Mouse (Mus musculus) 416B (cell line): ENCODE measurements around the gene Prdm16.

Experiments
- DNase-seq: peaks from one replicate; pipeline ENCODE4 v3.0.0; 2011; ENCODE audit warnings: low read depth

The Prdm16 gene

DNA sequence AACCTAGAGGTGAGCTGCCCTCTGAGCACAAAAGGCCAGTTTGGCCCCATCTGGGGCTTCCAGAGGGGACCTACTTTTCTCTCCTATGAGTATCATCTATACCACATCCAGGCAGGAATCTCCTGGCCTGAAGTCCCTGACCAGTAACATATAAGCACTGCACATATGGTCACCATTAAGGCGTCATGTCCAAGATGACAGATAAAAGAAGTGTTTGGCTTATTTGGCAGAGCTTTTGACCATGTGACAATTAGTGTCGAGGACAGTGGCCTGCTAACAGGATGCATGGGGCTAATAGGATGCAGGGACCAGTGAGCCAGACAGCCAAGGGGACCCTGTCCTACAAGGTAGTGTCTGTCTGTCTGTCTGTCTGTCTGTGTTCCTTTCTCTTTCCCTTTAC lies 250.8 kb downstream of the Prdm16 start:
- no peak for DNase-seq

DNA sequence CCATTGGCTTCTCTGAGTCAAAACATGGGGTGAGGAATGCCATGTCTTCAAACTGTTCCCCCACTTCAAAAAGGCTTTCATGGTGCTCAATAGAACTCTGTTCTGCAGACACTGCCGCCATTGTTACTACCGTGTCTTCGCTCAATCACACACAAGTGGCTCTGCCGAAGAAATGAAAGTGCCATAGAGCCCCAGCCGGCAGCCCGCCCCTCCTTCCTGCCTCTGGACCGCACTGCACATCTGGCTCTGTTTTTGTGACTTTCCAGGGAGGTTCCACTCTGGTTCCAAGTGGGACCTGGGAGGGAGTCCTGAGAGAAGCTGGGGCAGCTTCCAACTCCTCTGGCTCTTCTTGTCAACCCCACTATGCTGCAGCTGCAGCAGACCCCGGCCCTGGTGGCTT lies 251.5 kb downstream of the Prdm16 start:
- no peak for DNase-seq

GRCm38 (mm10) chr4:154378876-154379275 lies 257.8 kb downstream of the Prdm16 start:
- DNase-seq, result no peak

- no peak for DNase-seq
Observed at GRCm38 (mm10) chr4:154375939-154376625, 260.6 kb downstream of the Prdm16 start.

DNA sequence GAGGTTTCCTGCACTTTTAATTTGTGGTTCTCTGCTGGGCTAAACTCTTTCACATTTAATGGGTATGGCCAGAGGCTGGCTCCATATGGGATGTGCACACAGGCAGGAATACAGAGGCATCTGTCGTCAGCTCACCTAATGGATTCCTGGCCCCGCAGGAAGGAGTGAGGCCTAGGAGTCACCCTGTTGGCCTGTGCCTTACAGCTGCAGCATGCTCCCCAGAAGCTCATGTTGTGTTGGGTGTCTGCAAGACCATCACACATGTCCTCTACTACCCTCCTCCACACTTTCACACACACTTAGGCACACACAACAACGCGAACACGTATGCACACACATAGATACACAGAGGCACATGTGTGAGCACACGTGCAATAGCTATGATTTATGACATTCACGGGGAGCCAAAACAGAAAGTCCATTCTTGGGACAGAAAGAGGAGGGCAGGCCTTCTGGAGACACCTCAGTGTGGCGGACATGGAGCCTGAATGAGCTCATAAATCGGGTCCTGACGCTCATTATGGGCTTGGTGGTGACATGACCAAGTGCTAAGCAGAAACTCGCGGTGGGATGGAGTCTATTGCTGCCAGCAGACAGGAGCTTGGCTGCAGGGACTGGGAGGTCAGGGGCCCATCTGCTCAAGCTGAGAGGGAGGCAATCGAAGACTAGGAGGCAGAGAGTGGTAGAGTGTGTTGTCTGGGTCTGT lies 265.0 kb downstream of the Prdm16 start:
- DNase-seq, result no peak

- no peak for DNase-seq
Observed at GRCm38 (mm10) chr4:154370841-154371240, 265.8 kb downstream of the Prdm16 start.

DNA sequence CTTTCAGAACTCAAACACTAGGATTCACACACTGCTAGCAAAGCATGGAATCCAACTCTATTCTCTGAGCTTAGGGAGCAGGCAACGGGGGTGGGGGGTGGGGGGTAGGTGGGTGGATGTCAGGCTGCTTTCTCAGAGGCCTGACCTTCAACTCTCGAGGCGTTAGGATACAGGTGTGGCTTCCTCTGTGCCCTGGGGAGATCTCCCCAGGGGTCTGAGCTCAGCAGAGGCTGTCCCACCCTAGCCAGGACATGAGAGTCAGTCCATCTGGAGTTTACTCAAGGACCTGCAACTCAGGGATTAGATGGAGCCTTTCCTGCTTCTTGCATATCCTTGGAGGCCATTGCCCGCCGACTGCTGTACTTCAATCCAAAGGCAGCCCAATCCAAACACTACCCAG lies 267.6 kb downstream of the Prdm16 start:
- DNase-seq, result no peak

DNA sequence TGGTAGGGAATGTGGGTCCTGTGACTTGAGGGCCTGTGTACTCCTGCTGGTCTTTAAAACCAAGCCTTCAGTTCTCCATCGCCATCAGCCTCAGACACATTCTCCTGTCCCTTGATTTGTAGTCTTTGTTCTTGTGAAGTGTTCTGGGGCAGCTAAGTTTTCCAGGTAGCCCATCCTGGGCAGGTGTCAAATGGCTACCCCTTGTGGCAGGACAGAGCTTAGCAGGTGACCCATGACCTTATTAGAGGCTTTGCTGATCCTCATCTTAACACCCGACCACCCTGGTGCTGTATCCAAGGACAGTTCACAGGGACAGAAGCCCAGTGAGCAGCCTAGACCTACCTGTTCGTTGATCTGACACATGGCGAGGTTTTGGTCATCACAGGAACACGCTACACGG lies 269.8 kb downstream of the Prdm16 start:
- no peak for DNase-seq

GRCm38 (mm10) chr4:154364752-154365151 lies 271.9 kb downstream of the Prdm16 start:
- DNase-seq, result no peak

- DNase-seq, result no peak
Observed at GRCm38 (mm10) chr4:154360850-154361249, 275.8 kb downstream of the Prdm16 start.

DNA sequence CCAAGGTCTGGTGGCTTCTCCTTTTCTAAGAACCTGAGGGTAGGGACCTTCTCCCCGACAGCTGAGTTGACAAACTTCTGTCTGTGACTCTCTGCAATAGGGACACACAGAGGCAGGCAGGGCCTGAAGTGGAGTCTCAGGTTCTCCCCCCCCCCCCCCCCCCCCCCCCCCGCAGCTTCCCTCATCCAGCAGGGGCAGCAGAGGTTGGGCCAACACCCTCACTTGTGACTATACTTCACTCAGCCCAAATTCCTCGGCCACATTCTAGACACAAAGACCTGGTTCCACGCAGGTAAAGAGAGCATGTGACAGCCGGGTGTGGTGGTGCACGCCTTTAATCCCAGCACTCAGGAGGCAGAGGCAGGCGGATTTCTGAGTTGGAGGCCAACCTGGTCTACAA lies 276.2 kb downstream of the Prdm16 start:
- no peak for DNase-seq

GRCm38 (mm10) chr4:154359762-154360300 lies 276.8 kb downstream of the Prdm16 start:
- no peak for DNase-seq

GRCm38 (mm10) chr4:154358816-154359215 lies 277.9 kb downstream of the Prdm16 start:
- DNase-seq, result no peak

- no peak for DNase-seq
Observed at GRCm38 (mm10) chr4:154358370-154358769, 278.3 kb downstream of the Prdm16 start.

DNA sequence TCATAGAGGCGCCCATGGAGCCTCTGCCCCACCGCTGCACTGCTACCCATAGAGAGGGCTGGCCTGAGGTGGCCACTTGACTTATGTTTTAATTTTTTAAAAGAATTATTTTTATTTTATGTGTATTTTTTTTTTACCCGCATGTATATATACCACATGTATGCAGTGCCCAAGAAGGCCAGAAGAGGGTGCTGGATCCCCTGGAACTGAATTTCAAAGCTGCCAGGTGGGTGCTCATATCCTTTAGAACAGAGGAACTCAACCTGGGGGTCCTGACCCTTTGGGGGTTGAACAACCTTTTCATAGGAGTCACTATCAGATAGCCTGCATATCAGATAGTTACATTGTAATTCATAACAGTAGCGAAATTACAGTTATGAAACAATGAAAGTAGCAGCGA lies 281.3 kb downstream of the Prdm16 start:
- DNase-seq, result no peak

GRCm38 (mm10) chr4:154352246-154352645 lies 284.4 kb downstream of the Prdm16 start:
- no peak for DNase-seq

DNA sequence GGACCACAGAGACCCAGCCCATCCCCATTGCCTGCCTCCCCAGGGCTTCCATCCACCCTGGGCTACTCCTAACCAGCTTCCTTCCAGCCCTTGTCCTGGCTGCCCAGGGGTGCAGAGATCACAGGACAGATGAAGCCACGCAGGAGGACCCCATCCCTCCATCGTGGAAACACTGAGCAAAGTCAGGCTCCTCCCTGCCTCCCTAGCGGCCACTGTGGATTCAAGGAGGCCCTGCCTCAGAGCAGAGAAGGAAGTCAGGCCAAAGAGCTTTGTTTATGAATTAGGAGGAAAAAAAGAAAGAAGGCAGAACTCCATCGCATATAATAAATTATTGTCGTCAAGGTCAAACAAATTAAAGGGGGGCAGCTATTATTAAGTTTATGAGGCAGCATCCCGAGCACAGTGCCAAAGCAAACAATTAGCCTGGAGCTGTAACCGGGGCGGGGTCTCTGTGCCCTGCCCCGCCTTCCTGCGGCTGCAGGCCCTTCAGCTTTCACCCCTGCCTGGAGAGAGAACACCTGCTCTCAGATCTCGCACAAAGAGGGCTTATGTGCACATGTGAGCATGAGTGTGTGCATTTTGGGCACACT lies 288.4 kb downstream of the Prdm16 start:
- DNase-seq, result no peak

- DNase-seq, result no peak
Observed at GRCm38 (mm10) chr4:154346731-154347522, 289.7 kb downstream of the Prdm16 start.

GRCm38 (mm10) chr4:154336650-154337049 lies 300.0 kb downstream of the Prdm16 start:
- no peak for DNase-seq

DNA sequence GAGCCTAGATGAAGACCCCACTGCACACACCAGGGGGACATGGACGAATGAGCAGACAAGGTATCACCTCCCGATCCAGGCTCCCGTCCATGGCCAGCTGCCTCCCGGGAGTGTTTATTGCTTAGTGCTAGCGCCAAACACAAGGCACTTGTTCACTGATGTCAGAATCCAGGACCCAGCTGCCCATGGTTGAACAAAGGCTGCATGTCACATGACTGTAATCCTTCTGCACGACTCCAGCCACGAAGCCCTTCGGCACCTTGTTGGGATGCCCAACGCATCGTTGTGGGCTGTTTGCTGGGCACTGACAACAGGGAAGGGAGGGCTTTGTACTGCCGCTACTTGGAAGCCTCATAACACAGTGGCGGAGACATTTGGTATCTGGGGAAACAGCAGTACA lies 300.9 kb downstream of the Prdm16 start, which contains the start of gene B230104I21Rik:
TSS of gene B230104I21Rik (plus strand) at position 367 of the 400 bp plus-strand sequence.
- DNase-seq, result no peak

DNA sequence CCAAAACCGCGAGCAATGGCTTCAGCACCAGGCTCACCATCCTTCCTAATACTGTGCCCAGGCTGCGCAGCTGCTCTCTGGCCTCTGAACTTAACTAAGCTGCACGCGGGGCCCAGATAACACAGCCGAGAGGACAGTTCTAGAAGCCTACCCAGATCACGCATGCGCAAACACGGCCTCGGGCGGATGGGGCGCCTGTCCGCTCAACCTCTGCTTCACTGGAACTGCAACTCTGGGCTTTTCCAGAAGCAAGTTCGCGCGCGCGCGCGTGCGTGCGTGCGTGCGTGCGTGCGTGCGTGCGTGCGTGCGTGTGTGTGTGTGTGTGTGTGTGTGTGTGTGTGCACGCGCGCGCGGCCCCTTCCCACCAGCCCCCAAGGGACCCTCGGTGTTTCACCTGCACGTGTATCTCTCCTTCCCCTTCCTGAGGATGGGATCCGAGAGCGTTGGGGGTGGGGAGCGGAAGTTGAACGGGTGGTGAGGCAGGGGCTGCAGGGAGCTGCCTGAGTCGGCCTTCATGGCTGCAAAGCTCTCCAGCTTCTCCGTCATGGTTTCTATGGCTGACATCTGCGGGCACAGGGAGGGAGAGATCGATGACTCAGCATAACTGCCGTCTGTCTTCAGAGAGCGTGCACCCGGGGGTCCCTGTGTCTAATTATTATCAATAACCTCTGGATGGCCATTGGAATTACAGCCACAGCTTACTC lies 301.8 kb downstream of the Prdm16 start:
- DNase-seq, result no peak

- DNase-seq, result no peak
Observed at GRCm38 (mm10) chr4:154333300-154333699, 303.4 kb downstream of the Prdm16 start.
